ENCODE assay signal across 24 mouse cellular contexts in the genomic region with DNA sequence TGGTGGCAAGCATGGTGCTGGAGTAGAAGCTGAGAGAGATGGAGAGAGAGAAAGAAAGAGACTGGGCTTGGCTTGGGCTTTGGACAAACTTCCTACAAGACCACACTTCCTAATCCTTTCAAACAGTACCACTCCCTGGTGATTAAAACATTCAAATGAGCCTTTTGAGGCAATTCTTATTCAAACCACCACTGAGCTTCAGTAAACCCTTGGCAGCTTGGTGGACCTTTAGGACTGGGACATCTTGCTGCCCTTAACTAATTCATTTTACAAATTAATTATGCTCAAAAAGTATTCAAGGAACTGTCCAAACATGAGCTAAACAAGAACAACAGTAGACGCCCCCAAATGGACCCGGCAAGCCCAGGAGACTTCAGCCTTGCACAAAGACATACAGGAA.
DNase-seq lines count a peak whose midpoint lies in the region; ATAC-seq and TF ChIP-seq lines count a peak whose summit lies in the region.
"Had no signal": no experiment of that assay in that cellular context is flagged by ENCODE, and none has a peak within 500 bp of the region (broad histone marks: within the 10 kb centered on the region; RNA-seq: fewer than 3 reads in every experiment).

No protein-coding gene starts in this region.

- WGBS in forebrain, embryonic 13.5 days = 48% methylated on average over 2 of the region's 2 CpGs
- WGBS in forebrain, embryonic 10.5 days = 88% methylated on average over 2 of the region's 2 CpGs
- WGBS in forebrain, embryonic 16.5 days = 23% methylated on average over 2 of the region's 2 CpGs
- 32% methylated on average over 2 of the region's 2 CpGs for WGBS in forebrain, postnatal 0 days

- TF ChIP-seq POLR2A in ES-Bruce4 (IDR thresholded peaks at IDR 0.05; ENCODE audit: insufficient read depth, low read length) = no peak

- no peaks in the 10 kb centered on the region for H3K36me3 ChIP-seq in forebrain, embryonic 13.5 days (ENCODE audit: poor library complexity, severe bottlenecking)
- peaks cover 5% of the 10 kb centered on the region for H3K36me3 ChIP-seq in forebrain, embryonic 10.5 days (replicated peaks)
- H3K36me3 ChIP-seq in forebrain, embryonic 16.5 days (ENCODE audit: control insufficient read depth, insufficient read depth) = no peaks in the 10 kb centered on the region
- no peaks in the 10 kb centered on the region for H3K36me3 ChIP-seq in forebrain, postnatal 0 days (ENCODE audit: insufficient read depth)
- H3K36me3 ChIP-seq in ES-Bruce4 (ENCODE audit: control insufficient read depth, insufficient read depth, low read length, poor library complexity, severe bottlenecking) = peaks cover 2% of the 10 kb centered on the region; the same call in 1 of the 2 replicates
- H3K36me3 ChIP-seq: embryonic facial prominence, embryonic 12.5 days; embryonic facial prominence, embryonic 15.5 days; heart, embryonic 15.5 days; hindbrain, embryonic 12.5 days; hindbrain, embryonic 15.5 days had no signal

- no peak overlapping the region for H3K9ac ChIP-seq in forebrain, embryonic 13.5 days
- H3K9ac ChIP-seq in forebrain, embryonic 16.5 days (replicated peaks; ENCODE audit: low read depth, low read length) = no peak overlapping the region
- H3K9ac ChIP-seq in forebrain, postnatal 0 days = no peak overlapping the region
- no peak overlapping the region for H3K9ac ChIP-seq in ES-Bruce4 (ENCODE audit: low read depth, poor library complexity, severe bottlenecking)
- H3K9ac ChIP-seq: embryonic facial prominence, embryonic 12.5 days; embryonic facial prominence, embryonic 15.5 days; heart, embryonic 12.5 days; heart, embryonic 15.5 days; hindbrain, embryonic 12.5 days; hindbrain, embryonic 15.5 days had no signal

- H3K4me1 ChIP-seq in forebrain, embryonic 13.5 days = no peaks in the 10 kb centered on the region
- H3K4me1 ChIP-seq in forebrain, embryonic 10.5 days = peaks cover 11% of the 10 kb centered on the region
- no peaks in the 10 kb centered on the region for H3K4me1 ChIP-seq in forebrain, embryonic 16.5 days (replicated peaks; ENCODE audit: control insufficient read depth, insufficient read depth, low read length)
- H3K4me1 ChIP-seq in forebrain, postnatal 0 days (ENCODE audit: insufficient read depth) = no peaks in the 10 kb centered on the region
- H3K4me1 ChIP-seq in ES-Bruce4 (ENCODE audit: control insufficient read depth, insufficient read depth, low read length) = peaks cover 6% of the 10 kb centered on the region
- H3K4me1 ChIP-seq: embryonic facial prominence, embryonic 12.5 days; embryonic facial prominence, embryonic 15.5 days; heart, embryonic 15.5 days; hindbrain, embryonic 12.5 days; hindbrain, embryonic 15.5 days had no signal

- no peak overlapping the region for H3K4me3 ChIP-seq in forebrain, embryonic 13.5 days
- H3K4me3 ChIP-seq in forebrain, embryonic 10.5 days = no peak overlapping the region
- no peak overlapping the region for H3K4me3 ChIP-seq in forebrain, embryonic 16.5 days (replicated peaks; ENCODE audit: low read length)
- H3K4me3 ChIP-seq in forebrain, postnatal 0 days (ENCODE audit: low read depth, low read length) = no peak overlapping the region
- H3K4me3 ChIP-seq in ES-Bruce4 (ENCODE audit: low read depth, low read length) = no peak overlapping the region
- H3K4me3 ChIP-seq: embryonic facial prominence, embryonic 12.5 days; embryonic facial prominence, embryonic 15.5 days; heart, embryonic 12.5 days; heart, embryonic 15.5 days; hindbrain, embryonic 12.5 days; hindbrain, embryonic 15.5 days had no signal

- no peak for TF ChIP-seq EP300 in ES-Bruce4 (IDR thresholded peaks at IDR 0.05; ENCODE audit: insufficient read depth, low read depth, low read length)

- 0 out of 2 replicates have a peak, but pooled peaks have one; percentile 23 for ATAC-seq in forebrain, embryonic 13.5 days
- ATAC-seq in forebrain, embryonic 16.5 days = peak; percentile 57
- ATAC-seq in forebrain, postnatal 0 days = no peak; the same call in 1 of the 2 replicates
- ATAC-seq: intestine, postnatal 0 days had no signal

- no peak for TF ChIP-seq CTCF in forebrain, postnatal 0 days (IDR thresholded peaks at IDR 0.05; ENCODE audit: low read depth)
- no peak for TF ChIP-seq CTCF in ES-Bruce4 (IDR thresholded peaks at IDR 0.05; ENCODE audit: low read depth, low read length)

- H3K4me2 ChIP-seq in forebrain, embryonic 13.5 days = no peak overlapping the region
- no peak overlapping the region for H3K4me2 ChIP-seq in forebrain, embryonic 16.5 days (ENCODE audit: low read length)
- no peak overlapping the region for H3K4me2 ChIP-seq in forebrain, postnatal 0 days (ENCODE audit: low read depth)
- H3K4me2 ChIP-seq: embryonic facial prominence, embryonic 12.5 days; embryonic facial prominence, embryonic 15.5 days; heart, embryonic 12.5 days; heart, embryonic 15.5 days; hindbrain, embryonic 12.5 days; hindbrain, embryonic 15.5 days had no signal

- H3K27me3 ChIP-seq in forebrain, embryonic 13.5 days = no peaks in the 10 kb centered on the region
- H3K27me3 ChIP-seq in forebrain, embryonic 10.5 days (ENCODE audit: poor library complexity, severe bottlenecking) = no peaks in the 10 kb centered on the region
- H3K27me3 ChIP-seq in forebrain, embryonic 16.5 days (replicated peaks; ENCODE audit: control insufficient read depth, insufficient read depth, low read length) = no peaks in the 10 kb centered on the region
- H3K27me3 ChIP-seq in forebrain, postnatal 0 days (ENCODE audit: insufficient read depth, low read length) = no peaks in the 10 kb centered on the region
- H3K27me3 ChIP-seq in ES-Bruce4 (ENCODE audit: control insufficient read depth, insufficient read depth, low read length, poor library complexity, severe bottlenecking) = no peaks in the 10 kb centered on the region
- H3K27me3 ChIP-seq: embryonic facial prominence, embryonic 12.5 days; embryonic facial prominence, embryonic 15.5 days; heart, embryonic 12.5 days; heart, embryonic 15.5 days; hindbrain, embryonic 12.5 days; hindbrain, embryonic 15.5 days had no signal

- no peaks in the 10 kb centered on the region for H3K9me3 ChIP-seq in forebrain, embryonic 13.5 days (replicated peaks)
- no peaks in the 10 kb centered on the region for H3K9me3 ChIP-seq in forebrain, embryonic 10.5 days
- no peaks in the 10 kb centered on the region for H3K9me3 ChIP-seq in forebrain, embryonic 16.5 days (ENCODE audit: control insufficient read depth, low read length)
- H3K9me3 ChIP-seq in forebrain, postnatal 0 days (ENCODE audit: low read length) = no peaks in the 10 kb centered on the region
- H3K9me3 ChIP-seq in ES-Bruce4 (replicated peaks; ENCODE audit: control insufficient read depth, insufficient read depth, low read length, poor library complexity, severe bottlenecking) = no peaks in the 10 kb centered on the region
- H3K9me3 ChIP-seq: embryonic facial prominence, embryonic 12.5 days; embryonic facial prominence, embryonic 15.5 days; heart, embryonic 12.5 days; heart, embryonic 15.5 days; hindbrain, embryonic 12.5 days; hindbrain, embryonic 15.5 days had no signal

- no peak for DNase-seq in forebrain, embryonic 10.5 days (ENCODE audit: extremely low spot score, low spot score)
- no peak for DNase-seq in forebrain, postnatal 0 days
- peak; percentile 54 for DNase-seq in ZHBTc4 (ENCODE audit: low read depth, low spot score)
- no peak for DNase-seq in embryo, embryonic 10.5 days (ENCODE audit: low spot score)
- DNase-seq in thymus, postnatal 10 days (ENCODE audit: low spot score in 2 of 2) = no peak
- DNase-seq: adrenal gland, postnatal 10 days; adrenal gland, postnatal 36 days; cerebellum, adult 18-20 months; cerebellum, adult 9-10 months; cerebellum, postnatal 14 days; gastrocnemius, postnatal 10 days; gastrocnemius, postnatal 36 days; heart, postnatal 10 days; kidney, adult 2 months had no signal

- no peak overlapping the region for H3K27ac ChIP-seq in forebrain, embryonic 13.5 days
- H3K27ac ChIP-seq in forebrain, embryonic 10.5 days = no peak overlapping the region
- H3K27ac ChIP-seq in forebrain, embryonic 16.5 days (ENCODE audit: low read length) = no peak overlapping the region
- H3K27ac ChIP-seq in forebrain, postnatal 0 days (ENCODE audit: low read depth, low read length) = no peak overlapping the region
- peak overlapping the region; percentile 75 for H3K27ac ChIP-seq in ES-Bruce4 (ENCODE audit: insufficient read depth, low read length)
- H3K27ac ChIP-seq: embryonic facial prominence, embryonic 12.5 days; embryonic facial prominence, embryonic 15.5 days; heart, embryonic 15.5 days; hindbrain, embryonic 12.5 days; hindbrain, embryonic 15.5 days had no signal
